In genomic region chr8:13353155-13353833, GRCm38 (mm10) we compare ENCODE assay signal across 26 mouse cellular contexts. TPM values are rescaled to one million over a fixed set of nuclear protein-coding genes. Genes with fewer than 3 reads are reported as not detected.
DNase-seq lines count a peak whose midpoint lies in the region; ATAC-seq and TF ChIP-seq lines count a peak whose summit lies in the region.
"Had no signal": no experiment of that assay in that cellular context is flagged by ENCODE, and none has a peak within 500 bp of the region (broad histone marks: within the 10 kb centered on the region; RNA-seq: fewer than 3 reads in every experiment).

No protein-coding gene starts in this region.

- peaks cover 17% of the 10 kb centered on the region for H3K79me2 ChIP-seq in liver, adult 2 months (ENCODE audit: control insufficient read depth, insufficient read depth, low read length)

- peak overlapping the region; percentile 74 for H3K27ac ChIP-seq in liver, adult 2 months (replicated peaks; ENCODE audit: insufficient read depth, low read depth, low read length)
- no peak overlapping the region for H3K27ac ChIP-seq in hindbrain, embryonic 16.5 days (ENCODE audit: low read depth, low read length)
- H3K27ac ChIP-seq in thymus, adult 2 months (ENCODE audit: control insufficient read depth, insufficient read depth, low read length) = no peak overlapping the region
- H3K27ac ChIP-seq: embryonic facial prominence, embryonic 12.5 days; heart, adult 2 months; hindbrain, embryonic 15.5 days; limb, embryonic 13.5 days had no signal

- 55% methylated on average over 9 of the region's 9 CpGs for WGBS in liver, adult 2 months
- 85% methylated on average over 9 of the region's 9 CpGs for WGBS in hindbrain, embryonic 16.5 days
- 89% methylated on average over 9 of the region's 9 CpGs for WGBS in thymus, adult 2 months

- ATAC-seq in megakaryocyte, adult 5-6 weeks (ENCODE audit: poor library complexity, severe bottlenecking) = peak; percentile 47
- no peak for ATAC-seq in hindbrain, embryonic 16.5 days
- ATAC-seq: forebrain, embryonic 16.5 days; lung, postnatal 0 days had no signal

- no peak overlapping the region for H3K4me3 ChIP-seq in liver, adult 2 months (ENCODE audit: insufficient read depth, low read depth, low read length)
- H3K4me3 ChIP-seq in hindbrain, embryonic 16.5 days (ENCODE audit: low read length) = no peak overlapping the region
- H3K4me3 ChIP-seq in thymus, adult 2 months (ENCODE audit: control insufficient read depth, insufficient read depth, low read length) = no peak overlapping the region
- H3K4me3 ChIP-seq: embryonic facial prominence, embryonic 12.5 days; heart, adult 2 months; hindbrain, embryonic 15.5 days; limb, embryonic 13.5 days; myocyte had no signal

- peak; percentile 66 for DNase-seq in testis, postnatal 14 days (ENCODE audit: low spot score)
- no peak for DNase-seq in testis, postnatal 10 days (ENCODE audit: low spot score)
- peak; percentile 55 for DNase-seq in liver, adult 2 months (ENCODE audit: extremely low read depth, low read depth, low spot score)
- DNase-seq in thymus, adult 2 months = no peak
- no peak for DNase-seq in cerebellum, postnatal 25 days
- DNase-seq: cerebellum, adult 11 months; cerebellum, postnatal 36 days; heart, adult 2 months; heart, postnatal 14 days; kidney, adult 11 months; kidney, postnatal 10 days; retina, postnatal 1 day; right cerebral cortex, postnatal 4 days; thymus, adult 18-20 months had no signal

- peaks cover 6% of the 10 kb centered on the region for H3K36me3 ChIP-seq in liver, adult 2 months (ENCODE audit: control insufficient read depth, insufficient read depth, low read length)
- H3K36me3 ChIP-seq in hindbrain, embryonic 16.5 days (ENCODE audit: control insufficient read depth, insufficient read depth, low read length) = peaks cover 36% of the 10 kb centered on the region
- H3K36me3 ChIP-seq in thymus, adult 2 months (ENCODE audit: control insufficient read depth, insufficient read depth, low read length) = peaks cover 56% of the 10 kb centered on the region

- no peaks in the 10 kb centered on the region for H3K9me3 ChIP-seq in hindbrain, embryonic 16.5 days (ENCODE audit: control insufficient read depth, low read length)
- H3K9me3 ChIP-seq: embryonic facial prominence, embryonic 12.5 days; hindbrain, embryonic 15.5 days; limb, embryonic 13.5 days had no signal

- H3K4me1 ChIP-seq in liver, adult 2 months (ENCODE audit: control insufficient read depth, insufficient read depth, low read length) = peaks cover 6% of the 10 kb centered on the region
- no peaks in the 10 kb centered on the region for H3K4me1 ChIP-seq in hindbrain, embryonic 16.5 days (ENCODE audit: control insufficient read depth, insufficient read depth, low read depth, low read length)
- no peaks in the 10 kb centered on the region for H3K4me1 ChIP-seq in thymus, adult 2 months (replicated peaks; ENCODE audit: control insufficient read depth, insufficient read depth, low read length)
- H3K4me1 ChIP-seq: embryonic facial prominence, embryonic 12.5 days; hindbrain, embryonic 15.5 days; limb, embryonic 13.5 days had no signal

- no peak overlapping the region for H3K4me2 ChIP-seq in hindbrain, embryonic 16.5 days (ENCODE audit: low read length)
- H3K4me2 ChIP-seq: embryonic facial prominence, embryonic 12.5 days; hindbrain, embryonic 15.5 days; limb, embryonic 13.5 days had no signal

- H3K9ac ChIP-seq in liver, adult 2 months (ENCODE audit: low read depth, low read length) = no peak overlapping the region
- no peak overlapping the region for H3K9ac ChIP-seq in hindbrain, embryonic 16.5 days (ENCODE audit: low read depth, low read length)
- H3K9ac ChIP-seq: embryonic facial prominence, embryonic 12.5 days; hindbrain, embryonic 15.5 days; limb, embryonic 13.5 days had no signal

- H3K27me3 ChIP-seq in liver, adult 2 months (ENCODE audit: control insufficient read depth, insufficient read depth, low read length) = no peaks in the 10 kb centered on the region
- H3K27me3 ChIP-seq in hindbrain, embryonic 16.5 days (replicated peaks; ENCODE audit: control insufficient read depth, insufficient read depth, low read length) = no peaks in the 10 kb centered on the region
- H3K27me3 ChIP-seq in thymus, adult 2 months (ENCODE audit: control insufficient read depth, insufficient read depth, low read length) = no peaks in the 10 kb centered on the region
- H3K27me3 ChIP-seq: embryonic facial prominence, embryonic 12.5 days; hindbrain, embryonic 15.5 days; limb, embryonic 13.5 days had no signal

- no peak for TF ChIP-seq CTCF in liver, adult 2 months (IDR thresholded peaks at IDR 0.05; ENCODE audit: low read depth, low read length)
- TF ChIP-seq CTCF in thymus, adult 2 months (IDR thresholded peaks at IDR 0.05; ENCODE audit: borderline replicate concordance, control insufficient read depth, extremely low read depth, insufficient read depth, low read length, poor library complexity) = no peak

- no peak for TF ChIP-seq POLR2A in liver, adult 2 months (IDR thresholded peaks at IDR 0.05; ENCODE audit: extremely low read depth, insufficient read depth, low read length)
- TF ChIP-seq POLR2A in thymus, adult 2 months (IDR thresholded peaks at IDR 0.05; ENCODE audit: control insufficient read depth, extremely low read depth, insufficient read depth, low read length, poor library complexity) = no peak

RNA-seq across cellular contexts. Expression of gene Tfdp1, which starts 14.7 kb away (rescaled TPM):
- 12.8 and 13.2 TPM in 2 replicates for total RNA-seq in liver, adult 2 months (2014; rRNA removed)
- 12.9 TPM in 2 replicates for polyA plus RNA-seq in liver, adult 2 months (2012; rRNA removed)
- total RNA-seq in megakaryocyte, adult 5-6 weeks (2015) = 136 and 146 TPM in 2 replicates
- total RNA-seq in megakaryocyte, adult 5-6 weeks (2017) = 103 and 105 TPM in 2 replicates
- 85.8 and 91.6 TPM in 2 replicates for polyA plus RNA-seq in hindbrain, embryonic 16.5 days (2015; fragmentation: Nextera tagmentation; extraction: Ambion mirVana)
- polyA plus RNA-seq in thymus, adult 2 months (2012; rRNA removed) = 123 and 141 TPM in 2 replicates

RNA-seq across cellular contexts. Expression of gene Atp4b, which starts 43.3 kb away (rescaled TPM):
- not detected in 2 replicates for total RNA-seq in liver, adult 2 months (2014; rRNA removed)
- not detected in 2 replicates for polyA plus RNA-seq in liver, adult 2 months (2012; rRNA removed)
- not detected in 2 replicates for total RNA-seq in megakaryocyte, adult 5-6 weeks (2015)
- total RNA-seq in megakaryocyte, adult 5-6 weeks (2017) = not detected in 2 replicates
- polyA plus RNA-seq in hindbrain, embryonic 16.5 days (2015; fragmentation: Nextera tagmentation; extraction: Ambion mirVana) = not detected in 2 replicates
- 0.65 and 0.71 TPM in 2 replicates for polyA plus RNA-seq in thymus, adult 2 months (2012; rRNA removed)
- total RNA-seq: ES-E14; gastrocnemius, adult 8-10 months; heart, adult 2 months; heart, postnatal 14 days; left cerebral cortex, adult 8-10 months; neutrophil, adult 5-6 weeks had no signal
- polyA plus RNA-seq: embryonic facial prominence, embryonic 12.5 days; forebrain, embryonic 16.5 days; hindbrain, embryonic 15.5 days; limb, embryonic 13.5 days; lung, postnatal 0 days; myocyte had no signal

RNA-seq across cellular contexts. Expression of gene Grk1, which starts 51.6 kb away (rescaled TPM):
- total RNA-seq in liver, adult 2 months (2014; rRNA removed) = not detected in 2 replicates
- not detected in 2 replicates for polyA plus RNA-seq in liver, adult 2 months (2012; rRNA removed)
- 0.04 TPM in 1 of 2 replicates, not detected in the other for total RNA-seq in megakaryocyte, adult 5-6 weeks (2015)
- total RNA-seq in megakaryocyte, adult 5-6 weeks (2017) = not detected in 2 replicates
- polyA plus RNA-seq in hindbrain, embryonic 16.5 days (2015; fragmentation: Nextera tagmentation; extraction: Ambion mirVana) = not detected in 2 replicates
- 0.05 and 0.09 TPM in 2 replicates for polyA plus RNA-seq in thymus, adult 2 months (2012; rRNA removed)
- total RNA-seq: gastrocnemius, adult 8-10 months; neutrophil, adult 5-6 weeks had no signal
- polyA plus RNA-seq: embryonic facial prominence, embryonic 12.5 days; forebrain, embryonic 16.5 days; heart, adult 2 months; hindbrain, embryonic 15.5 days; lung, postnatal 0 days had no signal

Comparison
In these comparisons a context has a peak if more than half of its experiments do, and no peak if none do; other contexts are left out.
1. DNase-seq: peak in testis, postnatal 14 days (single experiment) and liver, adult 2 months (single experiment); none in testis, postnatal 10 days (single experiment), thymus, adult 2 months (single experiment) and cerebellum, postnatal 25 days (0 of 2).